Mouse (Mus musculus): ENCODE data around the gene Nelfa. TPM values are rescaled to one million over a fixed set of nuclear protein-coding genes. Genes with fewer than 3 reads are reported as not detected.

The Nelfa gene
- 11.8 TPM for polyA plus RNA-seq (2014; fragmentation: Illumina TruSeq; extraction: RNeasy Lipid Tissue Mini Kit (QIAGEN cat#74804); ENCODE audit: low read depth, low replicate concordance)

DNA sequence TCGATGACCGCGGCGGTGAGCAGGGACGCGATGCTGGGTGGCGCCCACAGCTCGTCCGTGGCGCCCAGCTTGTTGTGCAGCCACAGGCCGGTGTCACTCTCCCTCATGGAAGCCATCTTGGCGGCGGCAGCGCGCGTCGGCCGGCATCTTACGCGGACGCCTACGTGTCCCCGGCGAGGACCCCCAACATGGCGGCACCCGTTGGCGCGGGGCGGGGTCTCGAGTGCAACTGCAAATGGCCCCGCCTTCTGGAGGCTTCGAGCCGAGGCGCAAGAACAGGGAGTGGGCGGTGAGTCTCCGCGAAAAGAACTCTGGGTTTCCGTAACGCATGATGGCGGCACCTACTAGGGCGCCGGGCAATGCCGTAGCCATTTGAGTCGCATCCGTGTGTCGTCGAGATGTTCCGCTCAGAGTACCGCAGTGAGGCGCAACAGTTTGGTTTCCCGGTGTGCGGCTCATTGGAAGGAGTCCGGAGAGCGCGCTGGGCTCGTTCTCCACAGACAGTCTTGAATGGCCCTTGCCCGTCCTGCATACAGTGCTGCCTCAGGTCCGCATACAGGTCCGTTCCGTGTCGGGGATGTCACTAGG, at the start of gene Nelfa:
Gene Nelfa (minus strand): TSS at position 294 of the 588 bp plus-strand sequence.

GRCm38 (mm10) chr5:33983309-33984121, 47.3 kb upstream of the Nelfa start, which contains the start of gene Gm1673:
TSS of gene Gm1673 (plus strand) at chr5:33983433.

Other genes with a start within 250 kb of the Nelfa start
- 7.5 TPM for gene Fgfr3, start 214.7 kb downstream of the Nelfa start, polyA plus RNA-seq (2014; fragmentation: Illumina TruSeq; extraction: RNeasy Lipid Tissue Mini Kit (QIAGEN cat#74804); ENCODE audit: low read depth, low replicate concordance)
- gene Letm1, start 153.6 kb downstream of the Nelfa start, polyA plus RNA-seq (2014; fragmentation: Illumina TruSeq; extraction: RNeasy Lipid Tissue Mini Kit (QIAGEN cat#74804); ENCODE audit: low read depth, low replicate concordance), result 73.0 TPM
- 10.8 TPM for gene Nsd2, start 115.7 kb downstream of the Nelfa start, polyA plus RNA-seq (2014; fragmentation: Illumina TruSeq; extraction: RNeasy Lipid Tissue Mini Kit (QIAGEN cat#74804); ENCODE audit: low read depth, low replicate concordance)
- gene Gm1673, start 47.0 kb upstream of the Nelfa start, polyA plus RNA-seq (2014; fragmentation: Illumina TruSeq; extraction: RNeasy Lipid Tissue Mini Kit (QIAGEN cat#74804); ENCODE audit: low read depth, low replicate concordance), result 2.5 TPM
- 1.8 TPM for gene Nat8l, start 59.6 kb upstream of the Nelfa start, polyA plus RNA-seq (2014; fragmentation: Illumina TruSeq; extraction: RNeasy Lipid Tissue Mini Kit (QIAGEN cat#74804); ENCODE audit: low read depth, low replicate concordance)
- gene Poln, start 233.0 kb upstream of the Nelfa start, polyA plus RNA-seq (2014; fragmentation: Illumina TruSeq; extraction: RNeasy Lipid Tissue Mini Kit (QIAGEN cat#74804); ENCODE audit: low read depth, low replicate concordance), result 4.8 TPM
- gene Haus3, start 233.1 kb upstream of the Nelfa start, polyA plus RNA-seq (2014; fragmentation: Illumina TruSeq; extraction: RNeasy Lipid Tissue Mini Kit (QIAGEN cat#74804); ENCODE audit: low read depth, low replicate concordance), result 5.5 TPM

Data from heart, adult 10 weeks (tissue).